Mouse (Mus musculus): ENCODE results near the gene Tas2r122. TPM values are rescaled to one million over a fixed set of nuclear protein-coding genes. Genes with fewer than 3 reads are reported as not detected.
"Not testable (repeated sequence)": the region's sequence is repeated elsewhere in the genome, so short reads cannot be mapped to it uniquely, and the experiment has no call there.

Tas2r122 gene
- polyA plus RNA-seq (2016; fragmentation: Nextera tagmentation; extraction: Ambion mirVana), result not detected in 2 replicates

DNA sequence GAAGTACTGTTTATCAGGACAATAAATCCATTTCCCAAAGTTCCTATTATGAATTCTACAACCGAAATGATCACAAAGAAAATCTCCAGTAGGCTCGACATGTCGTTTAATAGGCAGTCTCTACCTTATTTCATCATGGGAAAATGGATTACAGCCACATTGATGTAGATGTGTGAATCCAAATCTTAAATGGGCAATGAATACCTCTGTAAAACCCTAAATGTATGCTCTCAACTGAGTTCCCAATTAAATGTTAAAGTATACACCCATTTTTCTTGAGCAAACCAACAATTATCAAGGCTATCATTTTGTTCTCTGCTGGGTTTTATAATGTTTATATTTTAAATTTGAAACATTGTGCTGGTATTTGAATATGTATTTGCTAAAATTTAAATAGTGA lies at the start of gene Tas2r122:
Tas2r122 (minus strand) TSS at position 101 of the 400 bp plus-strand sequence.
- H3K4me2 ChIP-seq, result no peak within 1 kb of the TSS
- no peaks in the 10 kb centered on the region for H3K27me3 ChIP-seq (replicated peaks)
- ATAC-seq, result no peak
- no peaks in the 10 kb centered on the region for H3K36me3 ChIP-seq
- no peak within 1 kb of the TSS for H3K27ac ChIP-seq
- H3K4me3 ChIP-seq, result no peak within 1 kb of the TSS
- no peaks in the 10 kb centered on the region; the same call in 1 of the 2 replicates for H3K9me3 ChIP-seq (replicated peaks)
- H3K9ac ChIP-seq, result no peak within 1 kb of the TSS
- WGBS (ENCODE audit: insufficient replicate concordance), result 62% methylated on average over 3 of the region's 3 CpGs
- H3K4me1 ChIP-seq, result no peaks in the 10 kb centered on the region

DNA sequence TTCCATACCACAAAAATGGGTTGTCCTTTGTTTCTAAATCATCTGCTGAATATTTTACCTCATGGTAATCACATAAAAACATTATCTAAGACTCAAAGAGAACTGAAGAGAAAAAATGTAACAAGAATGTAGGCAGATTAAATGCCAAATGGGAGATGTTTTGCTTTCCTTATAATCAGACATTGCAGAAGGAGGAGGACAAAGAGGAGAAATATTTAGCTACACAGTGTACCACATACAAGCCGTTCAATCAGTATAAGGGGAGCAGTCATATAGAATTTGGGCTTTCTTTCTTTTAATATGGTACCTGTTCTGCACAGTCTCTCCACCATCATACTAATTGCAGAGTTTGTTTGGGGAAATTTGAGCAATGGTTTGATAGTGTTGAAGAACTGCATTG lies 42.7 kb upstream of the Tas2r122 start, which contains the start of gene Tas2r124:
Tas2r124 (plus strand) TSS at position 301 of the 400 bp plus-strand sequence.
- Histone ChIP-seq H3K4me1 (no peaks in the 10 kb centered on the region), H3K4me2 (no peak within 1 kb of the TSS), H3K27me3 (replicated peaks) (no peaks in the 10 kb centered on the region), H3K4me3 (no peak within 1 kb of the TSS), H3K9ac (no peak within 1 kb of the TSS), H3K9me3 (replicated peaks) (no peaks in the 10 kb centered on the region), H3K36me3 (no peaks in the 10 kb centered on the region), H3K27ac (no peak within 1 kb of the TSS)
- 43% methylated on average over 1 of the region's 1 CpGs for WGBS (ENCODE audit: insufficient replicate concordance)
- ATAC-seq, result no peak

DNA sequence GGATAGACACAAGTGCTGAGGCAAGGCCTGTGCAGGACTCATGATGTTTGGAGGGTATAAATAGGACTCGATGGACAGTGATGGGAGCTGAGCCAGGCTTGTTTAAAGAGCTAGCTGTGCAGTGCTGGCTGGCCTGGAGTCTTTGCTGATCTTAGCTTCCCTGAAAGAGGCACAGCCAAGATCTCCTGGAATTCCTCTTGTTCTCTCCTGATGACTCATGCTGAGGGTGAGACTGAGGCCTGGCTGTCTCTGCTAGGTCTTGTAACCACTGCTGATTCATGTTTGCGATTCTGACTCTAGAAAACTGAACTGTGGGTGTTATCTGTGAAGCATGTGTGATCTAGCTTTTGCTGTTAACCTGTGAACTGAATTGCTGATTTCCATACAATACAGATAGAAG lies 38.5 kb upstream of the Tas2r122 start:
- 62% methylated on average over 2 of the region's 2 CpGs for WGBS (ENCODE audit: insufficient replicate concordance)
- H3K4me2 ChIP-seq, result no peak overlapping the region

DNA sequence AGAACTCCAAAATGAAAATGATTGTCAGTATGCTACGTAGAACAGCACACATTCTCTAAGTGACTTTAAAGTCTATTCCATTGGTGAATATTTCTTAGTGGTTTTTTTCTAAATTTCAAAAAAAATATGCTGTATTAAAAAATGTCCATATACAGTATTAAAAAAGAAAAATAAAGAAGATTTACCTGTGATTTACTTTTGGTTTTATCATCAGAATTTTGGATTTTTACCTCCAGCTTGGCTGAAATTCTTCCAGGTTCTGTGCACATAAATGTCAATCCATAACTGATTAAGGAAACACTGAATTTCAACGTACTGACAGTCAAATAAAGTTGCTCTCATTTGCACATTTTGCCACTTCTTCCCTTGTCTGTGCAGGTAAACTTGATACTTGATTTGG lies 26.2 kb upstream of the Tas2r122 start, which contains the start of gene Tas2r115:
Tas2r115 (minus strand) TSS at position 101 of the 400 bp plus-strand sequence.
- no peak for ATAC-seq

More for the DNA sequence above, 38.5 kb upstream of the Tas2r122 start:
- Histone ChIP-seq H3K9me3 (replicated peaks) (no peaks in the 10 kb centered on the region), H3K27me3 (replicated peaks) (no peaks in the 10 kb centered on the region), H3K4me1 (no peaks in the 10 kb centered on the region), H3K27ac (no peak overlapping the region), H3K36me3 (no peaks in the 10 kb centered on the region), H3K9ac (no peak overlapping the region), H3K4me3 (no peak overlapping the region)
- no peak for ATAC-seq

DNA sequence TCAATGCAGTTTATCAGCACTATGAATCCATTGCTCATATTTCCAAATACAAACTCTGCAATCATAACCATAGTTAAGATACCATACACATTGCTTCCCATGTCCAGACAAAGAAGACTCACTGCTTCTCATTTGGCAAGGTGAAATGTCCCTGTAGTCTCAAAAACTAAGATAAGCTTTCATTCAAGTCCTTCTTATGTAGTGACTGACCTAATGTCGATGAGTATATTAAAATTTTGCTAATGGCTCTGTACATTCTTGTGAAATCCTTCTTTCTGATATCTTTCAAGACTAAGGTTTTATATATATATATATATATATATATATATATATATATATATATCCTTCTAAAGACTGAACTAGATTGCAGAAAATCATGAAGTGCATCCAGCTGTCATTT lies 10.8 kb downstream of the Tas2r122 start, which contains the start of gene Tas2r121:
Tas2r121 (minus strand) TSS at position 101 of the 400 bp plus-strand sequence.
- ATAC-seq, result no peak
- no peak within 1 kb of the TSS for H3K4me2 ChIP-seq
- no peaks in the 10 kb centered on the region for H3K36me3 ChIP-seq
- H3K4me1 ChIP-seq, result no peaks in the 10 kb centered on the region
- H3K9ac ChIP-seq, result no peak within 1 kb of the TSS
- H3K4me3 ChIP-seq, result no peak within 1 kb of the TSS
- WGBS (ENCODE audit: insufficient replicate concordance), result 37% methylated on average over 1 of the region's 1 CpGs
- H3K27ac ChIP-seq, result no peak within 1 kb of the TSS
- H3K9me3 ChIP-seq (replicated peaks), result no peaks in the 10 kb centered on the region
- no peaks in the 10 kb centered on the region for H3K27me3 ChIP-seq (replicated peaks)

More for the DNA sequence above, 26.2 kb upstream of the Tas2r122 start, which contains the start of gene Tas2r115:
- Histone ChIP-seq H3K9me3 (replicated peaks) (no peaks in the 10 kb centered on the region), H3K27me3 (replicated peaks) (no peaks in the 10 kb centered on the region), H3K4me2 (no peak within 1 kb of the TSS), H3K4me3 (no peak within 1 kb of the TSS), H3K4me1 (no peaks in the 10 kb centered on the region), H3K27ac (no peak within 1 kb of the TSS), H3K9ac (no peak within 1 kb of the TSS), H3K36me3 (no peaks in the 10 kb centered on the region)
- 55% methylated on average over 2 of the region's 2 CpGs for WGBS (ENCODE audit: insufficient replicate concordance)

DNA sequence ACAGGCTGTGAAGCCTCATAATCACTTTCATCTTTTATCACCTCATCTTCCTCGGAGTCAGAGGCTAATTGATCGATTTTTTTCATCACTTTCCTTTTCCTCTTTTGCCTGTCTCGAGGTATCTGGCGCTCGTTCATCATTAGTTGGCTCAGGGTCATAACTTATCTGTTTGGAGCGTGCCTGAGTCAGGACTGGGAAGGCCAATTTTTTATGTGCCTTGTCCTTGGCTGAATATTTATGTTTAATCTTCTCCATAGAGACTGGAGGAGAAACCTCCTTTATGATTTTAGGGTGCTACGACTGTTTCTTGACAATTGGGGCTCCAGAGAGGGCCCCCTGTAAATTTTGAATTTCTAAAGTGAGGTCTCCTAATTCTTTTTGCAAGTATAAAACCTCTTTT lies 20.1 kb downstream of the Tas2r122 start:
- WGBS (ENCODE audit: insufficient replicate concordance), result 70% methylated on average over 7 of the region's 7 CpGs
- not testable (repeated sequence) for H3K4me2 ChIP-seq; H3K27ac ChIP-seq; H3K9me3 ChIP-seq (replicated peaks); H3K4me1 ChIP-seq; ATAC-seq; H3K27me3 ChIP-seq (replicated peaks); H3K36me3 ChIP-seq; H3K4me3 ChIP-seq; H3K9ac ChIP-seq

Other genes with a start within 250 kb of the Tas2r122 start
- gene Prh1, start 142.1 kb downstream of the Tas2r122 start, polyA plus RNA-seq (2016; fragmentation: Nextera tagmentation; extraction: Ambion mirVana), result not detected in 2 replicates
- gene Prp2, start 116.0 kb downstream of the Tas2r122 start, polyA plus RNA-seq (2016; fragmentation: Nextera tagmentation; extraction: Ambion mirVana), result not detected in 2 replicates
- gene A630073D07Rik, start 60.4 kb downstream of the Tas2r122 start, polyA plus RNA-seq (2016; fragmentation: Nextera tagmentation; extraction: Ambion mirVana), result not detected in 2 replicates
- gene Tas2r120, start 55.0 kb downstream of the Tas2r122 start, polyA plus RNA-seq (2016; fragmentation: Nextera tagmentation; extraction: Ambion mirVana), result not detected in 2 replicates
- not detected in 2 replicates for gene Tas2r121, start 10.9 kb downstream of the Tas2r122 start, polyA plus RNA-seq (2016; fragmentation: Nextera tagmentation; extraction: Ambion mirVana)
- not detected in 2 replicates for gene Tas2r115, start 26.1 kb upstream of the Tas2r122 start, polyA plus RNA-seq (2016; fragmentation: Nextera tagmentation; extraction: Ambion mirVana)
- not detected in 2 replicates for gene Tas2r124, start 42.8 kb upstream of the Tas2r122 start, polyA plus RNA-seq (2016; fragmentation: Nextera tagmentation; extraction: Ambion mirVana)
- not detected in 2 replicates for gene Tas2r102, start 50.2 kb upstream of the Tas2r122 start, polyA plus RNA-seq (2016; fragmentation: Nextera tagmentation; extraction: Ambion mirVana)
- not detected in 2 replicates for gene Tas2r136, start 66.2 kb upstream of the Tas2r122 start, polyA plus RNA-seq (2016; fragmentation: Nextera tagmentation; extraction: Ambion mirVana)
- gene Tas2r117, start 90.9 kb upstream of the Tas2r122 start, polyA plus RNA-seq (2016; fragmentation: Nextera tagmentation; extraction: Ambion mirVana), result not detected in 2 replicates
- gene Tas2r123, start 135.2 kb upstream of the Tas2r122 start, polyA plus RNA-seq (2016; fragmentation: Nextera tagmentation; extraction: Ambion mirVana), result not detected in 2 replicates
- not detected in 2 replicates for gene Tas2r116, start 143.5 kb upstream of the Tas2r122 start, polyA plus RNA-seq (2016; fragmentation: Nextera tagmentation; extraction: Ambion mirVana)
- gene Tas2r110, start 156.1 kb upstream of the Tas2r122 start, polyA plus RNA-seq (2016; fragmentation: Nextera tagmentation; extraction: Ambion mirVana), result not detected in 2 replicates
- not detected in 2 replicates for gene Tas2r113, start 181.1 kb upstream of the Tas2r122 start, polyA plus RNA-seq (2016; fragmentation: Nextera tagmentation; extraction: Ambion mirVana)
- not detected in 2 replicates for gene Tas2r125, start 197.7 kb upstream of the Tas2r122 start, polyA plus RNA-seq (2016; fragmentation: Nextera tagmentation; extraction: Ambion mirVana)
- not detected in 2 replicates for gene Tas2r129, start 239.2 kb upstream of the Tas2r122 start, polyA plus RNA-seq (2016; fragmentation: Nextera tagmentation; extraction: Ambion mirVana)
- not detected in 2 replicates for gene Tas2r131, start 246.0 kb upstream of the Tas2r122 start, polyA plus RNA-seq (2016; fragmentation: Nextera tagmentation; extraction: Ambion mirVana)